Mouse (Mus musculus) spleen, adult 2 months (tissue): ENCODE measurements around the gene Fcer1g. TPM values are rescaled to one million over a fixed set of nuclear protein-coding genes. Genes with fewer than 3 reads are reported as not detected.
"Not testable (repeated sequence)": the region's sequence is repeated elsewhere in the genome, so short reads cannot be mapped to it uniquely, and the experiment has no call there.

Experiments used
- DNase-seq, 2 experiments: peaks; one replicate each; pipeline versions ENCODE4 v3.0.0 to v3.0.0-alpha.2; 2012 to 2021; ENCODE audit warnings: low spot score in 2 of 2, low read depth in 1 of 2
- H3K27ac ChIP-seq: fragments of 200-500 bp; 2 replicates; pipeline ENCODE4 v1.5.1; 2012; ENCODE audit warnings: low read length, inconsistent platforms; ENCODE audit not compliant: insufficient read depth
- H3K27me3 ChIP-seq: fragments of 200-500 bp; 2 replicates; pipeline ENCODE4 v1.6.1; 2012; ENCODE audit warnings: mild to moderate bottlenecking, moderate library complexity, low read length, inconsistent platforms; ENCODE audit not compliant: control insufficient read depth, insufficient read depth
- H3K36me3 ChIP-seq: fragments of 200-500 bp; 2 replicates; pipeline ENCODE4 v1.6.1; 2012; ENCODE audit warnings: mild to moderate bottlenecking, low read length, inconsistent platforms; ENCODE audit not compliant: control insufficient read depth, insufficient read depth
- H3K4me1 ChIP-seq: fragments of 200-500 bp; 2 replicates; pipeline ENCODE4 v1.6.1; 2011; ENCODE audit warnings: inconsistent platforms; ENCODE audit not compliant: control insufficient read depth, insufficient read depth, insufficient read length
- H3K4me3 ChIP-seq: fragments of 200-500 bp; 2 replicates; pipeline ENCODE4 v1.5.1; 2011; ENCODE audit warnings: mild to moderate bottlenecking, inconsistent platforms; ENCODE audit not compliant: insufficient read depth, insufficient read length; ENCODE audit errors: extremely low read depth
- CTCF ChIP-seq: fragments of 200-500 bp; IDR thresholded peaks from 2 replicates; pipeline ENCODE4 v1.5.1; 2011; ENCODE audit warnings: mild to moderate bottlenecking, inconsistent platforms; ENCODE audit not compliant: insufficient read depth, insufficient read length, insufficient replicate concordance; ENCODE audit errors: extremely low read depth
- POLR2A ChIP-seq: fragments of 200-500 bp; IDR thresholded peaks from 2 replicates; pipeline ENCODE4 v1.6.1; 2011; ENCODE audit warnings: low read depth, low read length, inconsistent platforms
- WGBS: fragments of 180-500 bp; shearing (Covaris S2); methylation state at CpG from one replicate; pipeline ENCODE4 v1.1.7; 2018; 5-methylcytosine and 5-hydroxymethylcytosine counted together
- polyA plus RNA-seq: library from polyadenylated mRNA; depleted of rRNA; stranded (reverse); fragments of >200 nt; gene quantifications from 2 replicates; pipeline ENCODE4 v1.2.3, GENCODE M21; 2012

Fcer1g gene
- polyA plus RNA-seq, 1 experiment, result 307 TPM

DNA sequence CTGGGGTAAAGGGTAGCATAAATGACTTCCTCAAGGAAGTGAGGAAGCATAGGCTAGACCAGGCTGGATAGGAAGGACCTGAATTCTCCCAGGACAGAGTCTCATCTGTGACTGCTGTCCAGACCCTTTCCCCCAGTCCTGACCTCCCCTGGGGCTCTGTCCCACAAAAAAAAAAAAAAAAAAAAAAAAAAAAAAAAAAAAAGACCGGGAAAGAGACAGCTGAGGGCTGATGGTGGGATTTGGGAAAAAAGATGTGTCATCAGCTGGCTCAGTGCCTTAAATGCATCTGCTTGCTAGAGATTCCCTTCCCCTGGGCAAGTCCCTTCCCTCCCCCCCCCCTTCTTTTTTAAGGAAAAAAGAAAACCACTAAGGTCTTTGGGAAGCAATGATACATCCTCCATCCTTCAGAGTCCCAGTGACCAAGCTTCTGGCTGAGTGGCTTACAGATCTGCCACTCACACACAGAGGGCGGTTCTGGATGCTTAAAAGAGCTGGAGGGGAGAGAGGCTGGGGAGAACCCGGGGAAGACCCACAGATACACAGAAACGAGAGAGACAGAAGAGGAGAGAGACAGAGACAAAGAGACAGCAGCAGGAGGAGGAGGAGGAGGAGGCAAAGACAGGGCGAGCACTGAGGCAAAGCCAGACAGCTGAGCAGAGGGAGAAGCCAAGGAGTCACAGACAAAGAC, 15.9 kb upstream of the Fcer1g start, which contains the start of gene Adamts4:
TSS of gene Adamts4 (plus strand) at position 509 of the 688 bp plus-strand sequence.
- WGBS, result 30% methylated on average over 5 of the region's 5 CpGs
- Histone ChIP-seq H3K4me3 (no peak within 1 kb of the TSS), H3K27ac (no peak within 1 kb of the TSS), H3K27me3 (0 out of 2 replicates have a peak, but pooled peaks cover 1% of the 10 kb centered on the region), H3K36me3 (no peaks in the 10 kb centered on the region), H3K4me1 (peaks cover 4% of the 10 kb centered on the region; the same call in 1 of the 2 replicates)
- TF ChIP-seq CTCF, result no peak
- no peak for TF ChIP-seq POLR2A
- no peak for DNase-seq

DNA sequence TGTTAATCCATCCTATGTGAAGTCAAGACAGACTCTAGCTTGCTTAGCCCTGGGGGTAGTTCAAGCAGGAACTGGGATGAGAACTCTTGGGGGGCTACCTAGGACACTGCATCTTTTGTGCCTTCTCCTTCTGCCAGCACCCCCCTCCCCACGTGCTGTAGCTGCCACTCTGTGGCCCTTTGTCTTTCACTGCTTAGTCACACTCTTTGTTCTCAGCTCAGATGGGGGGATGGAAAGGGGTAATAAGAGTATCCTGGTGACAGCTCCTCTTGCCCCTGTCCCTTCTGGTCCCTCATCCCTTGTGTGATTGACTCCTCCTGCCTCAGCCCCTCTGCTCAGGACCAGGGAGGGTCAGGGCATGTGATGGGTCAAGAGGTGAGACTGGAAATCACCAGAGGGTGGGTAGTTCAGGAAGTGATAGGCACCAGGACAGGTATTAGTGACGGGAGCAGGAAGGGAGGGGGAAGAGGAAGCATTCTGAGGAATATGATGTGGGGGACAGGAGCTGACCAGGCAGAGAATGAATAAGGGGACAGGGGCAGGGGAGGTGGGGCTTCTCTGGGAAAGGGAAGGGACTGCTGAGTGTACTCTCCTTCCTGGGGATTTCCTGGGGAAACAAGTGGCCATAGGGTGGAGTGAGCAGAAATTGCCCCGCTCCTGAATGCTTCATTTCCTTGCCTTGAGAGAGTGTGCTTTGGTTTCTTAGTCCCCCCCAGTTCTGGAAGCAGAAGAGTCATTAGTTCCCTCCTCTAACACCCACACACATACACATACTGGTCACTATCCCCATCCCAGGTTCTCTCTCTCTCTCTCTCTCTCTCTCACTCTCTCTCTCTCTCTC, 14.4 kb upstream of the Fcer1g start:
- peaks cover 4% of the 10 kb centered on the region; the same call in 1 of the 2 replicates for H3K4me1 ChIP-seq
- no peak for TF ChIP-seq POLR2A
- TF ChIP-seq CTCF, result no peak
- no peak overlapping the region for H3K4me3 ChIP-seq
- no peak for DNase-seq
- peaks cover 2% of the 10 kb centered on the region; the same call in 1 of the 2 replicates for H3K36me3 ChIP-seq
- 44% methylated on average over 3 of the region's 3 CpGs for WGBS
- H3K27ac ChIP-seq, result peak overlapping the region; percentile 18
- H3K27me3 ChIP-seq, result 0 out of 2 replicates have a peak, but pooled peaks cover 1% of the 10 kb centered on the region

DNA sequence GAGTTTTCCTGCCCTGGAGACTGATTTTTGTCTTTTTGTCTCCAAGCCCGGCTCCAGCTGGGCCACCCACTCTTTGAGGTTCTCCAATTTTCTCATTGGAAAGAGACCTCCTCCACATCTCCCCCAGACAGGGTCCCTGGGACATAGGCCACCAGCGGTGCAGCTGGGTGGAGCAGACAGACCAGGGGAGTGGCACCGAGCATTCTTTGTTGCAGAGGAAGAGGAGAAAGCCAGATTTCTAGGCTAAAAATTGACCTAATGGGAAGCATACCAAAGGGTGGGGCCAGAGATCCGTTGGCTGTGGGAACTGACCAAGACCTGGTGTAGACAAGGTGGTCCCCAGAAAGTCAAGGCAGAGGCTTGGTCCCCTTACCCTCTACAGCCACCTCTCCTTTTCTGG, 13.8 kb upstream of the Fcer1g start:
- peak overlapping the region; percentile 18 for H3K27ac ChIP-seq
- H3K4me3 ChIP-seq, result no peak overlapping the region

DNA sequence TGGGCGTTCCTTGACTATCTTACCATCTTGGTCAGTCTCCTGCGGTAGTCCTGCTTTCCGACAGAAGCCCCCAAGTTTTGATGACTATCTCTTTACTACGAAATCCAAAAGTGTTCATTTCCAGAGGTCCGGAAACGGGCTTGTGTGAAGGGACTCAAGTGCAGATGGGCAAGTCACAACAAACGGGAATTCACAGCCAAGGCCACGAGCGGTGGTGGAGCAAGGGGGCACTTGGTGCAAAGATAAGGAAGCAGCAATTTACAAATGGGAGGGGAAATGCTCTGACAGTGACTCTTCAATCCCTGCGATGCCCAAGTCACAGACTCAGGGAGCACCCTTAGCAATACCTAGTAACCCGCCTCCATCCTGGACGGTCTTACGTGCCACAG, 13.3 kb upstream of the Fcer1g start:
- peaks cover 6% of the 10 kb centered on the region for H3K36me3 ChIP-seq
- peak overlapping the region; percentile 67 for H3K27ac ChIP-seq
- H3K27me3 ChIP-seq, result 0 out of 2 replicates have a peak, but pooled peaks cover 1% of the 10 kb centered on the region
- no peak for TF ChIP-seq CTCF
- no peak for TF ChIP-seq POLR2A
- peaks cover 4% of the 10 kb centered on the region; the same call in 1 of the 2 replicates for H3K4me1 ChIP-seq
- no peak for DNase-seq
- peak overlapping the region; percentile 61 for H3K4me3 ChIP-seq
- WGBS, result 21% methylated on average over 13 of the region's 13 CpGs

More for the DNA sequence above, 13.8 kb upstream of the Fcer1g start:
- Histone ChIP-seq H3K36me3 (peaks cover 2% of the 10 kb centered on the region; the same call in 1 of the 2 replicates), H3K27me3 (0 out of 2 replicates have a peak, but pooled peaks cover 1% of the 10 kb centered on the region), H3K4me1 (peaks cover 4% of the 10 kb centered on the region; the same call in 1 of the 2 replicates)
- TF ChIP-seq CTCF, result no peak
- no peak for TF ChIP-seq POLR2A
- no peak for DNase-seq
- WGBS, result 59% methylated on average over 4 of the region's 4 CpGs

DNA sequence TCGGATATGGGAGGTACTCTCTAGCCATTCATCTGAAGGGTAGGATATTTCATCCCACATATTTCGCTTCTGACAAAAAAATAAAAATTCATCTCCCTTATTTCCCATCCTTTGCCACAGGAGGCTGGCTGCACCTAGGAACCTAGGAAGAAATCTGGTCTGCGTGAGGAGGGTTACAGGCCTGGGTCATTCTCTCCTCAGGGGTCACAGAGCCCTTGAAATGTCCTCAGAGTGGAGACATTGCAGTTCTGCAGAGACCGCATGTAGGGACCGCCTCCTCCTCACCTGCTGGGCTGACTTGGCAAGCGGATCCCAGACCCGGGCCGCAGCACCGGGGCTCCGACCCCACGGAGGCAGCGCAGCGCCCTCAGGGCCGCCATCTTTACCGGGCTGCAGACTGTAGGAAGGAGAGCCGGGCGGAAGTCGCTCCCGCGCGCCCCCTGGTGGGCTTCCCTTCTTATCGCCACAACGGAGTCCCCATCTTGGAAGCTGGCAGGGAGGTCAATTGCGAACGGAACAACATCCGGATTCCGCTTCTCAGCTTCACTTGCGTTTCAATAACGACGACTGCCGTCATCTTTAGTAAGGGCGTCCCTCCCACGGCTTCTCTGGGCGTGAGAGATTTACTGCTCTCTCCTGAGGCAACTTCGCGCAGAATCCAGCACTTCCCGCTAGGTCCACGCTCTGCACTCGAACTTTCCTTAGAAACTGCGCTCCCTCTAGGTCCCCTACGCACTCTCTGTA, 12.7 kb upstream of the Fcer1g start:
- peaks cover 4% of the 10 kb centered on the region; the same call in 1 of the 2 replicates for H3K4me1 ChIP-seq
- peak overlapping the region; percentile 84 for H3K4me3 ChIP-seq
- peak; percentile 94 to 96 for DNase-seq
- 0 out of 2 replicates have a peak, but pooled peaks cover 1% of the 10 kb centered on the region for H3K27me3 ChIP-seq
- H3K36me3 ChIP-seq, result peaks cover 9% of the 10 kb centered on the region
- 1% methylated on average over 41 of the region's 41 CpGs for WGBS
- TF ChIP-seq CTCF, result peak; percentile 87
- TF ChIP-seq POLR2A, result peak; percentile 77
- peak overlapping the region; percentile 67 for H3K27ac ChIP-seq

DNA sequence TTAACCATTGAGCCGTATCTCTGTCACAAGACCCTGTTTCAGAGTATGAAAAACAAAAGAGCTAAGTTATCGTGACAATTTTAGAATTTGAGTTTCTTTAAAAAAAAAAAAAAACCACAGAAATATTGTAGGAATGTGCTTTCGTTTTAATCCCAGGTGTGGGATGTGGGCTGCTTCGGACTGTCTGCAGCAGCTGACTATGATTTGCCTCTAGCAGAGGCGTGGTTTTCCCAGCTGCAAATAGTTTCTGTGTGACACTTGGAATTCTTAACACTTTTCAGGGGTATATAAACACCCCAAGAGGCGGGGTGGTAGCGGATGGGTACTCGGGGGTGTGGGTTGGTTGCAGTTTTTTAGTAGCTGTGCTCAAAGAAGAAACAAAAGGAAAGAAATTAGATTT, 11.2 kb upstream of the Fcer1g start:
- H3K27ac ChIP-seq, result no peak overlapping the region
- H3K4me1 ChIP-seq, result peaks cover 4% of the 10 kb centered on the region; the same call in 1 of the 2 replicates
- peaks cover 16% of the 10 kb centered on the region for H3K36me3 ChIP-seq
- no peak overlapping the region for H3K4me3 ChIP-seq
- TF ChIP-seq CTCF (no peak), POLR2A (no peak)
- H3K27me3 ChIP-seq, result no peaks in the 10 kb centered on the region
- WGBS, result 93% methylated on average over 8 of the region's 8 CpGs
- no peak for DNase-seq

DNA sequence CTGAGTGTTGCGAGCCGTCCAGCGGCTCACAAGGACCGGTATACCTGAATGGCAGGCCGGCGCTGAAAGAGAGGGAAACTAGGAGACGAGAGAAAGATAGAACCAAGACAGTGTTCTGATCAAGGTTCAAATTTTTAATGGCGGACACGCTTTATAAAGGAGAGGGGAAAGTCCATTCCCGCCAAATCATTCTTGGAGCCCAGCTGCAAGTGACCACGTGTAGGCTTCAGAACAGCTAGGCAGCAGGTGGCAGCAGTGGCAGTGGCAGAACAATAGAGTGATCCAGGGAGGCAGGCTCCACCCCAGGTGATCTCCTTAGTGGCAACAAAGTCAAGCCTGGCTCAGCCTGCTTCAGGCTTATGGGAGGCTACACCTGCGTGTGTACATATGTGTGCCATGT, 7.8 kb upstream of the Fcer1g start:
- WGBS, result 92% methylated on average over 12 of the region's 12 CpGs
- H3K4me3 ChIP-seq, DNase-seq, H3K27me3 ChIP-seq, H3K4me1 ChIP-seq, H3K27ac ChIP-seq: not testable (repeated sequence)
- H3K36me3 ChIP-seq, result peaks cover 35% of the 10 kb centered on the region
